Mouse (Mus musculus): ENCODE measurements around the gene Smpd2. TPM values are rescaled to one million over a fixed set of nuclear protein-coding genes. Genes with fewer than 3 reads are reported as not detected.
A peak's percentile ranks its signal among the peaks of the same experiment; 100 is the strongest.

The Smpd2 gene
- total and polyA plus RNA-seq, 3 experiments = 0.04 to 0.42 TPM; not detected in 1

DNA sequence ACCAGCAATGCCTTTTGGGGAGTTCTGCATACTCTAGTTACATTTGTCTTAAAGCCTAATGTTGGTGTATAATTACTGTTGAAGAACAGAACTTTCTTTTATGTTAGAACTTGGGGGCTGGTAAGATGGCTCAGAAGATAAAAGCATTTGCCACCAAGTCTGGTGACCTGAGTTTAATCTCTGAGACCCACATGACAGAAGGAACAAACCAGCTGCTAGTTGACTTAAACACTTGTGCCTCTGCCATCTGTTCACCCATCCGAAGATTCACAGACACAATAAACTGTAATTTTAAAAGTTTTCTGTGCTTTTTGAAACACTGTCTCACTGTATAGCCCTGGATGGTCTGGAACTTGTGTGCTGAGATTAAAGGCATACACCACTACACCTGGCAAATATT is 35.5 kb upstream of the Smpd2 start:
- no peaks in the 10 kb centered on the region for H3K27me3 ChIP-seq (ENCODE audit: control insufficient read depth in 1 of 2, insufficient read depth in 2 of 2, low read length in 2 of 2)
- no peak overlapping the region for H3K9ac ChIP-seq (ENCODE audit: control insufficient read depth, low read depth, low read length, poor library complexity, severe bottlenecking)
- no peak overlapping the region for H3K27ac ChIP-seq (ENCODE audit: control insufficient read depth, low read depth, low read length)
- peaks cover 19% of the 10 kb centered on the region for H3K79me2 ChIP-seq (ENCODE audit: control insufficient read depth, insufficient read depth, low read length, poor library complexity)
- peaks cover 25 to 43% of the 10 kb centered on the region in 2 experiments for H3K36me3 ChIP-seq (ENCODE audit: control insufficient read depth in 1 of 2, insufficient read depth in 2 of 2, low read length in 2 of 2)
- no peak overlapping the region for H3K4me3 ChIP-seq (ENCODE audit: control insufficient read depth in 1 of 2, insufficient read depth in 1 of 2, low read depth in 2 of 2, low read length in 2 of 2)
- TF ChIP-seq MAFK (IDR thresholded peaks at IDR 0.05; ENCODE audit: borderline replicate concordance, low read depth, low read length) = no peak
- no peak for TF ChIP-seq MAZ (IDR thresholded peaks at IDR 0.05; ENCODE audit: low read depth, low read length)
- no peak for TF ChIP-seq MAX (IDR thresholded peaks at IDR 0.05; ENCODE audit: low read length)
- TF ChIP-seq BHLHE40 (IDR thresholded peaks at IDR 0.05; ENCODE audit: borderline replicate concordance, low read depth, low read length) = peak; percentile 26; the same call in 1 of the 2 replicates
- no peak for TF ChIP-seq RCOR1 (IDR thresholded peaks at IDR 0.05; ENCODE audit: low read depth, low read length)
- H3K4me1 ChIP-seq (ENCODE audit: control insufficient read depth in 1 of 2, insufficient read depth in 2 of 2, low read length in 2 of 2) = peaks cover 18 to 27% of the 10 kb centered on the region in 2 experiments
- no peaks in the 10 kb centered on the region for H3K9me3 ChIP-seq (replicated peaks; ENCODE audit: insufficient read depth, low read length)
- DNase-seq (ENCODE audit: low read depth, low spot score) = no peak

DNA sequence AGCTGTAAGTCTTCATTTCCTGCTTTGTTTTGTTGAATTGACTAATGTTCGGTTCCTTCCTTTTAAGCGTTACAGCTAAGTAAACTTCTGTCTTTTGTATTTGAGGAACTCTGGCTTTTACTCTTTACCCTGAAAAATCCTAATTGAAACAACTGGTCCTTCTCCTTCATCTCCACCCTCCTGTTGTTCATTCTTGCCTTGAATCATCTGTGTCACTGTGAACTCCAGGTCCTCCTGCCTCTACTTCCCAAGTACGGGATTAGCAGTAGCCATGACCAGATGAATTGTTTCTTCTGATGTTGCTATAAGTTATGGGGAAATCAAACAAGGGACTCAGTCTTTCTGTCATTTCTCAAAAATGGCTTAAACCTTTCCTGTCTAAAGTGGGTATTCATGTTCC is 33.2 kb upstream of the Smpd2 start:
- Histone ChIP-seq H3K79me2 (ENCODE audit: control insufficient read depth, insufficient read depth, low read length, poor library complexity) (peaks cover 31% of the 10 kb centered on the region), H3K27ac (ENCODE audit: control insufficient read depth, low read depth, low read length) (peak overlapping the region; percentile 17; the same call in 1 of the 2 replicates), H3K4me1 (ENCODE audit: control insufficient read depth in 1 of 2, insufficient read depth in 2 of 2, low read length in 2 of 2) (peaks cover 18 to 27% of the 10 kb centered on the region in 2 experiments), H3K9ac (ENCODE audit: control insufficient read depth, low read depth, low read length, poor library complexity, severe bottlenecking) (no peak overlapping the region), H3K9me3 (replicated peaks; ENCODE audit: insufficient read depth, low read length) (no peaks in the 10 kb centered on the region), H3K27me3 (ENCODE audit: control insufficient read depth in 1 of 2, insufficient read depth in 2 of 2, low read length in 2 of 2) (no peaks in the 10 kb centered on the region), H3K4me3 (ENCODE audit: control insufficient read depth in 1 of 2, insufficient read depth in 1 of 2, low read depth in 2 of 2, low read length in 2 of 2) (no peak overlapping the region), H3K36me3 (ENCODE audit: control insufficient read depth in 1 of 2, insufficient read depth in 2 of 2, low read length in 2 of 2) (peaks cover 15 to 41% of the 10 kb centered on the region in 2 experiments)
- TF ChIP-seq USF1 (IDR thresholded peaks at IDR 0.05; ENCODE audit: low read depth, low read length) (no peak), HCFC1 (IDR thresholded peaks at IDR 0.05; ENCODE audit: low read depth, low read length) (no peak), NELFE (IDR thresholded peaks at IDR 0.05; ENCODE audit: low read depth, low read length) (no peak), TBP (IDR thresholded peaks at IDR 0.05; ENCODE audit: low read depth, low read length) (no peak), ZKSCAN1 (IDR thresholded peaks at IDR 0.05; ENCODE audit: low read depth, low read length) (no peak), ZC3H11A (IDR thresholded peaks at IDR 0.05; ENCODE audit: low read depth, low read length) (no peak), JUND (IDR thresholded peaks at IDR 0.05; ENCODE audit: low read depth, low read length) (no peak), EP300 (IDR thresholded peaks at IDR 0.05; ENCODE audit: low read depth in 1 of 2, low read length in 2 of 2) (no peak), ELF1 (IDR thresholded peaks at IDR 0.05; ENCODE audit: low read depth, low read length) (no peak), USF2 (IDR thresholded peaks at IDR 0.05; ENCODE audit: borderline replicate concordance in 1 of 2, insufficient read depth in 1 of 2, low read depth in 1 of 2, low read length in 2 of 2) (no peak), MXI1 (IDR thresholded peaks at IDR 0.05; ENCODE audit: low read depth, low read length) (no peak), NRF1 (IDR thresholded peaks at IDR 0.05; ENCODE audit: insufficient read depth, low read depth, low read length, poor library complexity, severe bottlenecking) (no peak), POLR2AphosphoS2 (IDR thresholded peaks at IDR 0.05; ENCODE audit: low read length) (no peak), RCOR1 (IDR thresholded peaks at IDR 0.05; ENCODE audit: low read depth, low read length) (no peak), BHLHE40 (IDR thresholded peaks at IDR 0.05; ENCODE audit: borderline replicate concordance, low read depth, low read length) (no peak), GATA1 (IDR thresholded peaks at IDR 0.05; ENCODE audit: low read depth, low read length) (no peak), POLR2AphosphoS5 (IDR thresholded peaks at IDR 0.05; ENCODE audit: borderline replicate concordance, low read depth, low read length) (no peak), CHD1 (IDR thresholded peaks at IDR 0.05; ENCODE audit: low read depth, low read length) (no peak)
- peak; percentile 25 for DNase-seq (ENCODE audit: low read depth, low spot score)
